Mouse (Mus musculus): ENCODE measurements around the gene Zscan10. TPM values are rescaled to one million over a fixed set of nuclear protein-coding genes. Genes with fewer than 3 reads are reported as not detected.
"Not testable (repeated sequence)": the region's sequence is repeated elsewhere in the genome, so short reads cannot be mapped to it uniquely, and the experiment has no call there.

The Zscan10 gene
- polyA plus RNA-seq, 1 experiment = 0.04 TPM

- DNase-seq (ENCODE audit: low spot score) = no peak
These were observed 13.4 kb upstream of the Zscan10 start for GRCm38 (mm10) chr17:23587253-23587652.

DNA sequence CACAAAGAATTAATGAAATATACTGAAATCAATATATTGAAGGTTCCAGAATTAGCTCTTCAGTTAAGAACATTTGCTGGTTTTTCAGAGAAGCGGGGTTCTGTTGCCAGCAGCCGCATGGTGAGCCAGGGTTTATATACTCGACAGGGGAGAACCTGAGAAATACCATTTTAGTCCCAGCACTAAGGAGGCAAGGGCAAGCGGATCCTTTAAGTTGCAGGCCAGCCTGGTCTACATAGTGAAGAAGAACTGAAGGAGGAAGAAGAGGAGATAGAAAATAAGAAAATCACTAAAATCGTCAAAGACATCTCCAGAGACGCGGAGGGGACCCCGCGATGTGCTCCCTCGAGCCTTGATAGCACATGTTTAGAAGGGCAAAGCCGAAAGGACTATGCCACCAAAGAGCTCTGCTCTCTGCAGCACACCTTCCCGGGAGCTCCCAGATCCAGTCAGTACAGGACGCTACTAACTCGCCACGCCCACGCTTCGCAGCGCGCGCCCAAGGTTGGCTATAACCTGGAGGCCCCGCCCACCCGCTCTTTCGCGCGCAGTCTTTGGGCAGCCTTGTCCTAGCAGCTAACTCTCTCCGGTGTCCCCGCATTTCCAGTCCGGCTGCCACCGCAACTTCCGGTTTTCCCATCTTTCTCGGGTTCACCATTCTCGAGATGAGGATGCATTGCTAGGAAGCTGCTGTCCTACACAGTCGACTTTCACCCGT, 8.3 kb upstream of the Zscan10 start:
- DNase-seq (ENCODE audit: low spot score) = peak; percentile 72

DNA sequence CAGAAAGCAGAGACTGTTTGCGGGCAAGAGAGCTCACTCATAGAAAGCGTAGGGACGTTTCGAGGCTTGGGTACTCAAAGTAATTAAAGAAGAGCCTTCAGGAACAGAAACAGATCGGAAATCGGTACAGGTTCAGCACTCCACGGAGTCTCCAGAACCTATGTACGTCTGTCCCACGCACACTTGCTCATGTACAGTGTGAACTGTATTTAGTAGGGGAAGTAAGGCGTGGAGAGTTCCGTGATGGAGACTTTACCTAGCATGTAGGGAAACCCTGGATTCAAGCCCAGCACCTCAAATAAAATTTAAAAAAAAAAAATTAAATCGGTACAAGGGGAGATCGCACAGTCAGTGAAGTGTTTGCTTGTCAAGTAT, 7.7 kb upstream of the Zscan10 start:
- no peak for DNase-seq (ENCODE audit: low spot score)

DNA sequence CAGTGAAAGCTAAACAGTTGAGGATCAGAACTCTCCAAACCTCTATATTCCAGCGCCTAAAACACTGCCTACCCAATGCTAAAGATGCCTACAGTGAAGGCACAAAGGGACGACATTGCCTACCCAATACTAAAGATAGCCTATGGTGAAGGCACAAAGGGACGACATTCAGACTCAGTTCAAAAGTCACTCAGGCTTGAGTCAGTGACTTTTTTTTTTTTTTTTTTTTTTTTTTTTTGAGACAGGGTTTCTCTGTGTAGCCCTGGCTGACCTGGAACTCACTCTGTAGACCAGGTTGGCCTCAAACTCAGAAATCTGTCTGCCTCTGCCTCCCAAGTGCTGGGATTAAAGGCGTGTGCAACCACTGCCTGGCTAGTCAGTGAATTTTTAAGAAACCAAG, 5.5 kb upstream of the Zscan10 start:
- DNase-seq (ENCODE audit: low spot score) = not testable (repeated sequence)

DNA sequence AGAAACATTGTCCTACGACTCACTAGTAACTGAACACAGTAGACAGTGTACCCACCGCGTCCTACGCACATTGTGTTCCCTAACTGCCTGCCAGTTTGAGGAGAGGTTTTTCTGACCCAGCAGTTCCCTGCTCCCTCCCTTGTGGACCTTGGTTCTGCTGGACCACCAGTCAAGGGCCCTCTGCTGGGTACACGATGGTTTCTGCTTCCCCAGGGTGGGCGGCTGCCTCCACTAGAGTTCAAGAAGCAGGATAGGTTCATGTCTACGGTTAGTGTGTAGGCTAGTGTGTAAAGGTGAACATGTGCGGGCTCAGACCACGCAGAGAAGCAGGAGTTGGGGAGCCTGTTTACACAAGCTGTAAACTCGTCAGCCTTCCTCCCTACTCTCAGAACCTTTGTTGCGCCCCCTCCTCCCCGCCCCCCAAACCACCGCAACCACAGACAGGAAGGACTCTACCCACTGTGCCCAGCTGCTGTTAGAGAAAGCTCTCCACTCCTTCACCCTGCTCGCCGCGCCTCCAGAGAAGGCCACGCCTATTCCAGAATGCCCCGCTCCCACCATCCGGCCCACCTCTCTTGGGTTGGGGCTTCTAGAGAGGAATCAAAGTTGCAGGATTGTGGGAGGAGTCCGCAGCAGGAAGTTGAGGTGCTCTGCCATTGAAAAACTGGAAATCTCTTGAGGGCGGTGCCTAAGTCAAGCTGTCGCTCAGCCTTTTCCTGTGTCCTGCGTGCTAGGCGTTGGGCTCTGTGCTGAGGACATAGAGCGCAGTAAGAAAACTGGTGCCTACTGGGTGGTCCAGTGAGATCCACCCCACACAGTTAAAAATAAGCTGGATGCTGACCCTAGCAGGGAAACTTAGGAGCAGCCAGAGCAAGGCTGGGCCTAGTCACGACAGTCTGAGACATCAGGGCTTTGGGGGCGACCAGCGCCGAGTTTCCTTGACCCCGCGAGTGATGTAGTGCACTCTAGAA, 1.8 kb upstream of the Zscan10 start, which contains the start of gene Zfp13:
Zfp13 (minus strand) TSS at position 906 of the 971 bp plus-strand sequence.
- DNase-seq (ENCODE audit: low spot score) = peak; percentile 54

GRCm38 (mm10) chr17:23599605-23600063, 1.0 kb upstream of the Zscan10 start:
- DNase-seq (ENCODE audit: low spot score) = no peak

GRCm38 (mm10) chr17:23601836-23602585, 1.4 kb downstream of the Zscan10 start:
- no peak for DNase-seq (ENCODE audit: low spot score)

- no peak for DNase-seq (ENCODE audit: low spot score)
These were observed 2.4 kb downstream of the Zscan10 start for GRCm38 (mm10) chr17:23603077-23603476.

DNA sequence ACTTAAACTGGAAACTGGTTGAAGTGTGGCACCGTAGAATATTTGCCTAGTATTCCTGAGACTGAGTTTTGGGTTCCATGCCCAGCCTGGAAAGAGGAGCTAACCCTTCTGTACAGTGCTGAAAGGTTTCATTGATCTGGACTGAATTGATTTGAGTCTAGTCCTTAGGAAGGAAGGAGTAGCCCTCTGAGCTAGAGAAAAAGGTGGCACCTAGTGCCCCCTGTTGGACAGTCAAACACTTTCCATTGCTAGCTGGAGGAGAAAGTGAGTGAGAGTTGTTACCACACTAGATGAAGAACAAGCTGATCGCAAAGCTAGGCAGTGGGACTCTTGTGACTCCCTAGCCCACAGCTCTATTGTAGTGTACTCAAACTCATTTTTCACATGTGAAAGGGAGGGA, 2.9 kb downstream of the Zscan10 start:
- no peak for DNase-seq (ENCODE audit: low spot score)

GRCm38 (mm10) chr17:23604394-23604793, 3.7 kb downstream of the Zscan10 start:
- no peak for DNase-seq (ENCODE audit: low spot score)

DNA sequence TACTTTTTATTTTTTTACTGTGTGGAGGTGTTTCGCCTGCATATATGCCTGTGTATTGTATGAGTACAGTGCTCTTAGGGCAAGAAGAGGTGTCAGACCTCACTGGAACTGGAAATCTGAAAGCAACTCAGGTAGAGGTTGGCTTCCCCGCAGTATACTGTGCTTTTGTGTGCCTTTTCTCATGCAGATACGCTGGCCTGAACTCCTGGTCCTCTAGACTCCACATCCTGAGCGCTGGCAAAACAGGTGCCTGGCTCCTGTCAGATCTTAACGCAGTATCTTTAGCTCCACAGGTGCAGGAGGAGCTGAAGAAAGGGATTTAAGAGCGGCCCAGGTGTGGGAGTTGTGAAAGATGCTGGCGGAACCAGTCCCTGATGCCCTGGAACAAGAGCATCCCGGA, 4.6 kb downstream of the Zscan10 start:
- DNase-seq (ENCODE audit: low spot score) = no peak

GRCm38 (mm10) chr17:23609612-23610011, 9.0 kb downstream of the Zscan10 start:
- no peak for DNase-seq (ENCODE audit: low spot score)

GRCm38 (mm10) chr17:23610361-23610800, 9.7 kb downstream of the Zscan10 start:
- DNase-seq (ENCODE audit: low spot score) = peak; percentile 34

DNA sequence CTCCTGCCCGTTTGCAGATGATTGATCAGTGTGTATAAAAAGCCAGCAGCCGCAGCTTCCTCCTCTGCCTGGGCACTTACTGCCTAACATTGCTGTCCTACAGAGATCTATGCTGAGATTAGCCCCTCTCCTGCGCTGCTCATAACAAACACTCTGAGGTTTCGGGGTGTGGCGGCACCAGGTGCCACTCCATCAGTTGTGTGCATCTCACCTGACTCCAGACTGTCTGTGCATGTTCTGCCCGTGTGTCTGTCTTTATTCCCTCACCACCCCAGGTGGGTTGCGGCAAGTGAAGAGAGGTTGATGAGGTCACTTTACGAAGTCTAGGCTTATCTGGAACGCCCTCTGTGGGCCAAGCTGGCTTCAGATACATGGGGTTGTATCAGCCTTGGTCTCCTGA, 16.4 kb downstream of the Zscan10 start:
- no peak for DNase-seq (ENCODE audit: low spot score)

GRCm38 (mm10) chr17:23620351-23620750, 19.7 kb downstream of the Zscan10 start:
- DNase-seq (ENCODE audit: low spot score) = no peak

DNA sequence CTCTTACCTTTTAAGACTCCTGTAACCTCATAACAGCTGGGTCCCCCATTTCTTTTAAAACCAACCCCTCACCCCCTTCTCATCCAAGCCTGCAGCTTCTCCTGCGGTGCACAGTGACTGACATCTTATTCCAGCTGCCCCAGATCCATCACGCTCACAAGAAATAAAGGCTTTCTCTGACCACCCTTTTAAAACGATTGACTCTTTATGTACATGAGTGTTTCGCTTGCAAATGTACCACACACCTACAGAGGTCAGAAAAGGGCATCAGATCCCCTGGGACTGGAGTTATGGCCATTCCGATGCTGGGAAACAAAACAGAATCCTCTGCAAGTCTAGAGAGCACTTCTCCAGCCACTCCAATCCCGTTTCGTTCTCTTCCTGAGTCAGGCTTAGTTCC, 27.2 kb downstream of the Zscan10 start:
- no peak for DNase-seq (ENCODE audit: low spot score)

DNA sequence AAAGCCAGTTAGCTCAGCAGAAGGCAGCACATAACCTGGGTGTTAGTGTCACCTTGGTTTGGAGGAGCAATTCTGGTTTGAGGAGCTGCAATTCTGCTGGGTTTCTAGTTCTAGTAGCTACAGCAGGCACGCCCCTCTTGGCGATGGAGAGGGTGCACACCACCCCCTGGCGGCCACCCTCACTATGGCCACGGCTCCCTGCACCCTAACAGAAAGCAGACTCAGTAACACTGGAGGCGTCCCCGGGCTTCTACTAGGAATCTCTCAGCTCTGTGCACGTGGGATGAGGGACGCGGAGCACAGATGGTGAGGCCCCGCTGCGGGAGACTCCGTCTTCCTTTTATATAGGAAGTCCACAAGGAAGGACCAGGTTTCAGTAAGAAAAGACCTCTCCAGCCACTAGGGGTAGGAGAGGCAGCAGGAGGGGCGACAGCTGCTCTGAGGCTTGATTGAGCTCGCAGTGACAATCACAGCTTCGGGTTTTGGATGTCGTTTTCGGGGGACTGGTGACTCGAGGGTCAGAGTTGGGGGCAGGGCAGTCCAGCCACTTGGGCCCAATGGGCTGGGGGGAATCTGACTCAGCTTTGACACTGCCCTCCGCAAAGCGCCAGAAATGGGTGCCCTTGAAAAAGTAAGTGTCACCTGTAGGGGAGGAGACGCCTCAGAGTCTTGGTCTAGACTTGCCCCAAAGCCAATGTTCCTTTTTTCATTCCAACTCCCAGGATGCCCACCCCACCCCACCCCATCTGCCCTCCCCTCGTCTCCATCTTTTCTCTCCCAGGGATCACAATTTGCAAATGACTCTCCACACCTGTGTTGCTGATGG, 29.8 kb downstream of the Zscan10 start:
- DNase-seq (ENCODE audit: low spot score) = peak; percentile 62

DNA sequence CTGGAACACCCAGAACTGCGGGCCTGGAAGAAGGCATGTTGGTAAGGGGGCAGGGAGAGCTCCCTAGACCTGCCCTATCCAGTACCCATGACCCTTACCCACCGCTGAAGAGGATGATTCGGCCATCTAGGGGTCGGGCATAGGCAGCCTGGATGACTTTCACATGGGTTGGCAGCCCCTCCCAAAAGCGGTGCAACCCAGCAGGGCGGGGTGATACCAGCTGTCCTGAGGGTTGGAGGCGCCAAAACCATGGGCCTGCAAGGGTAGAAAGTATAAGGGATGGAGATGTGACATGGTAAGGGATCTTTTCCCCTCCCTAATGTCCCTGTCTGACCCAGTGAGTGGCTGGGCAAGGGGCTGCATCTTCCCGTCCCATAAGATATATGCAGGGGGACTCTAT, 30.6 kb downstream of the Zscan10 start:
- no peak for DNase-seq (ENCODE audit: low spot score)

- no peak for DNase-seq (ENCODE audit: low spot score)
These were observed 44.2 kb downstream of the Zscan10 start, which contains the start of gene Mmp25 for GRCm38 (mm10) chr17:23644613-23645495. Mmp25 (minus strand) TSS chr17:23645277.

- no peak for DNase-seq (ENCODE audit: low spot score)
These were observed 45.2 kb downstream of the Zscan10 start for GRCm38 (mm10) chr17:23645894-23646293.

Measured in urinary bladder, adult 2 months (tissue).